Mouse (Mus musculus) spleen, adult 2 months (tissue): ENCODE measurements around the gene Wfdc9. TPM values are rescaled to one million over a fixed set of nuclear protein-coding genes. Genes with fewer than 3 reads are reported as not detected.

Source experiments
- DNase-seq, 2 experiments: peaks; one replicate each; pipeline versions ENCODE4 v3.0.0 to v3.0.0-alpha.2; 2012 to 2021; ENCODE audit warnings: low spot score in 2 of 2, low read depth in 1 of 2
- H3K27ac ChIP-seq: fragments of 200-500 bp; 2 replicates; pipeline ENCODE4 v1.5.1; 2012; ENCODE audit warnings: low read length, inconsistent platforms; ENCODE audit not compliant: insufficient read depth
- H3K27me3 ChIP-seq: fragments of 200-500 bp; 2 replicates; pipeline ENCODE4 v1.6.1; 2012; ENCODE audit warnings: mild to moderate bottlenecking, moderate library complexity, low read length, inconsistent platforms; ENCODE audit not compliant: control insufficient read depth, insufficient read depth
- H3K36me3 ChIP-seq: fragments of 200-500 bp; 2 replicates; pipeline ENCODE4 v1.6.1; 2012; ENCODE audit warnings: mild to moderate bottlenecking, low read length, inconsistent platforms; ENCODE audit not compliant: control insufficient read depth, insufficient read depth
- H3K4me1 ChIP-seq: fragments of 200-500 bp; 2 replicates; pipeline ENCODE4 v1.6.1; 2011; ENCODE audit warnings: inconsistent platforms; ENCODE audit not compliant: control insufficient read depth, insufficient read depth, insufficient read length
- H3K4me3 ChIP-seq: fragments of 200-500 bp; 2 replicates; pipeline ENCODE4 v1.5.1; 2011; ENCODE audit warnings: mild to moderate bottlenecking, inconsistent platforms; ENCODE audit not compliant: insufficient read depth, insufficient read length; ENCODE audit errors: extremely low read depth
- CTCF ChIP-seq: fragments of 200-500 bp; IDR thresholded peaks from 2 replicates; pipeline ENCODE4 v1.5.1; 2011; ENCODE audit warnings: mild to moderate bottlenecking, inconsistent platforms; ENCODE audit not compliant: insufficient read depth, insufficient read length, insufficient replicate concordance; ENCODE audit errors: extremely low read depth
- POLR2A ChIP-seq: fragments of 200-500 bp; IDR thresholded peaks from 2 replicates; pipeline ENCODE4 v1.6.1; 2011; ENCODE audit warnings: low read depth, low read length, inconsistent platforms
- WGBS: fragments of 180-500 bp; shearing (Covaris S2); methylation state at CpG from one replicate; pipeline ENCODE4 v1.1.7; 2018; 5-methylcytosine and 5-hydroxymethylcytosine counted together
- polyA plus RNA-seq: library from polyadenylated mRNA; depleted of rRNA; stranded (reverse); fragments of >200 nt; gene quantifications from 2 replicates; pipeline ENCODE4 v1.2.3, GENCODE M21; 2012; rRNA removed

The Wfdc9 gene
- polyA plus RNA-seq, 1 experiment = not detected

DNA sequence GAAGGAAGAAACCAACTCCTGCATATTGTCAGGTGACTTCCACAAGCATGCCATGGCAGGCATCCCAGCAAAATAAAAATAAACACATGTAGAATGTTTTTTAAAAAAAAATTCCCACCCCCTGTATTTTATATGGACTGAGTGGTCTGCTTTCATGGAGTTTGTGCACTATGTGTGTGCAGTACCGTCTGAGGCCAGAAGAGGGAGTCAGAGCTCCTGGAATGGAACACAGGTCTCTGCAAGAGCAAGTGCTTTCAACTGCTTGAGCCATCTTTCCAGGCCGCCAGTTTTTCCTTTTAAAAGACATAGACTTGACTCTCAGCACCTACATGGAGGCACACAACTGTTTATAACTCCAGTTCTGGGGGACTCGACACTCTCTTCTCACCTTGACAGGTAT lies 52.9 kb downstream of the Wfdc9 start:
- Histone ChIP-seq H3K27me3 (no peaks in the 10 kb centered on the region), H3K4me3 (no peak overlapping the region), H3K27ac (no peak overlapping the region), H3K36me3 (no peaks in the 10 kb centered on the region), H3K4me1 (no peaks in the 10 kb centered on the region)
- no peak for DNase-seq
- WGBS = 88% methylated on average over 3 of the region's 3 CpGs
- no peak for TF ChIP-seq POLR2A
- TF ChIP-seq CTCF = no peak

DNA sequence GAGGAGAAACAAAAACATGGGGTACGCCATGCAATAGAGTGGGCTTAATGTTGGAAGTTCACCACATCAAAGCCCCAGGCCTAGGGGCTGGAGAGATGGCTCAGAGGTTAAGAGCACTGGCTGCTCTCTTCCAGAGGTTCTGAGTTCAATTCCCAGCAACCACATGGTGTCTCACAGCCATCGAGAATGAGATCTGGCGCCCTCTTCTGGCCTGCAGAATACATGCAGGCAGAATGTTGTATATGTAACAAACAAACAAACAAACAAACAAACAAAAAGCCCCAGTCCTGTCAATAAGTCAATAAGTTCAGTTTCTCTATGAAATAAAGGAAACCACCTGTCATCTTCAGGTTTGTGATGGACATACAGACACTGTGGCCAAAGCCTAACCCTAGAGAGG lies 56.2 kb downstream of the Wfdc9 start:
- whole genome bisulfite sequencing = 58% methylated on average over 3 of the region's 3 CpGs
- no peaks in the 10 kb centered on the region for H3K27me3 ChIP-seq
- H3K4me1 ChIP-seq = no peaks in the 10 kb centered on the region
- no peaks in the 10 kb centered on the region for H3K36me3 ChIP-seq
- TF ChIP-seq CTCF = no peak
- no peak for TF ChIP-seq POLR2A
- no peak overlapping the region for H3K27ac ChIP-seq
- no peak overlapping the region for H3K4me3 ChIP-seq
- DNase-seq = no peak

Other genes with a start within 250 kb of the Wfdc9 start
- 21.0 and 25.0 TPM in 2 replicates for gene Sdc4, start 212.7 kb downstream of the Wfdc9 start, polyA plus RNA-seq
- gene Sys1, start 199.6 kb downstream of the Wfdc9 start, polyA plus RNA-seq = 111 and 172 TPM in 2 replicates
- gene Gm20458, start 195.6 kb downstream of the Wfdc9 start, polyA plus RNA-seq = 16.4 and 17.2 TPM in 2 replicates
- not detected in 2 replicates for gene Trp53tg5, start 182.9 kb downstream of the Wfdc9 start, polyA plus RNA-seq
- 15.6 and 20.3 TPM in 2 replicates for gene Dbndd2, start 170.5 kb downstream of the Wfdc9 start, polyA plus RNA-seq
- 85.0 and 108 TPM in 2 replicates for gene Pigt, start 159.1 kb downstream of the Wfdc9 start, polyA plus RNA-seq
- gene Wfdc2, start 94.2 kb downstream of the Wfdc9 start, polyA plus RNA-seq = 0.33 and 0.47 TPM in 2 replicates
- not detected in 2 replicates for gene Spint3, start 83.1 kb downstream of the Wfdc9 start, polyA plus RNA-seq
- gene Wfdc6a, start 71.1 kb downstream of the Wfdc9 start, polyA plus RNA-seq = 0.15 and 0.21 TPM in 2 replicates
- not detected in 2 replicates for gene Eppin, start 63.0 kb downstream of the Wfdc9 start, polyA plus RNA-seq
- not detected in 2 replicates for gene Wfdc6b, start 43.1 kb downstream of the Wfdc9 start, polyA plus RNA-seq
- gene Wfdc8, start 43.0 kb downstream of the Wfdc9 start, polyA plus RNA-seq = not detected in 2 replicates
- not detected in 2 replicates for gene Wfdc16, start 17.8 kb downstream of the Wfdc9 start, polyA plus RNA-seq
- not detected in 2 replicates for gene Wfdc10, start 537 bp downstream of the Wfdc9 start, polyA plus RNA-seq
- gene Wfdc11, start 17.5 kb upstream of the Wfdc9 start, polyA plus RNA-seq = not detected in 2 replicates
- gene Wfdc13, start 28.5 kb upstream of the Wfdc9 start, polyA plus RNA-seq = not detected in 2 replicates
- gene Spint4, start 41.9 kb upstream of the Wfdc9 start, polyA plus RNA-seq = not detected in 2 replicates
- not detected in 2 replicates for gene Spint5, start 58.7 kb upstream of the Wfdc9 start, polyA plus RNA-seq
- gene Wfdc3, start 89.3 kb upstream of the Wfdc9 start, polyA plus RNA-seq = 0.18 and 0.34 TPM in 2 replicates
- 38.9 and 48.0 TPM in 2 replicates for gene Dnttip1, start 89.4 kb upstream of the Wfdc9 start, polyA plus RNA-seq
- gene Ube2c, start 113.3 kb upstream of the Wfdc9 start, polyA plus RNA-seq = 92.8 and 97.2 TPM in 2 replicates
- not detected in 2 replicates for gene Tnnc2, start 123.4 kb upstream of the Wfdc9 start, polyA plus RNA-seq
- gene Snx21, start 129.2 kb upstream of the Wfdc9 start, polyA plus RNA-seq = 9.5 and 12.9 TPM in 2 replicates
- gene Acot8, start 148.3 kb upstream of the Wfdc9 start, polyA plus RNA-seq = 44.9 and 54.1 TPM in 2 replicates
- gene Zswim3, start 148.5 kb upstream of the Wfdc9 start, polyA plus RNA-seq = 2.5 and 3.0 TPM in 2 replicates
- gene Zswim1, start 166.1 kb upstream of the Wfdc9 start, polyA plus RNA-seq = 7.7 and 9.3 TPM in 2 replicates
- gene Spata25, start 172.0 kb upstream of the Wfdc9 start, polyA plus RNA-seq = 0.16 and 0.40 TPM in 2 replicates
- gene Ctsa, start 176.3 kb upstream of the Wfdc9 start, polyA plus RNA-seq = 318 and 362 TPM in 2 replicates
- gene Neurl2, start 176.9 kb upstream of the Wfdc9 start, polyA plus RNA-seq = 5.7 and 9.6 TPM in 2 replicates
- 48.3 and 51.8 TPM in 2 replicates for gene Pltp, start 201.1 kb upstream of the Wfdc9 start, polyA plus RNA-seq
- 33.2 and 36.7 TPM in 2 replicates for gene Pcif1, start 222.7 kb upstream of the Wfdc9 start, polyA plus RNA-seq